Mouse (Mus musculus) embryonic facial prominence, embryonic 10.5 days (tissue): ENCODE results near the gene Txnrd1. TPM values are rescaled to one million over a fixed set of nuclear protein-coding genes. Genes with fewer than 3 reads are reported as not detected.

ENCODE experiments used
- DNase-seq: peaks from one replicate; pipeline ENCODE4 v3.0.0-alpha.2; 2017; ENCODE audit warnings: low spot score
- H3K27ac ChIP-seq: fragments of 300-500 bp; sonication (generic); replicated peaks from 2 replicates; pipeline ENCODE4 v1.5.1; 2016; ENCODE audit warnings: mild to moderate bottlenecking
- H3K27me3 ChIP-seq: fragments of 300-500 bp; sonication (generic); replicated peaks from 2 replicates; pipeline ENCODE4 v1.6.1; 2016; ENCODE audit warnings: low read depth, mild to moderate bottlenecking; ENCODE audit not compliant: poor library complexity, severe bottlenecking
- H3K36me3 ChIP-seq: fragments of 300-500 bp; sonication (generic); replicated peaks from 2 replicates; pipeline ENCODE4 v1.6.1; 2016; ENCODE audit warnings: mild to moderate bottlenecking, moderate library complexity
- H3K4me1 ChIP-seq: fragments of 300-500 bp; sonication (generic); 2 replicates; pipeline ENCODE4 v1.6.1; 2016
- H3K4me3 ChIP-seq: fragments of 300-500 bp; sonication (generic); 2 replicates; pipeline ENCODE4 v1.5.1; 2016; ENCODE audit warnings: mild to moderate bottlenecking, moderate library complexity
- H3K9me3 ChIP-seq: fragments of 300-500 bp; sonication (generic); 2 replicates; pipeline ENCODE4 v1.6.1; 2016; ENCODE audit warnings: mild to moderate bottlenecking
- WGBS: fragments of 180-500 bp; shearing (Covaris S2); methylation state at CpG from one replicate; pipeline ENCODE4 v1.1.7; 2016; 5-methylcytosine and 5-hydroxymethylcytosine counted together
- polyA plus RNA-seq: library from polyadenylated mRNA; unstranded; fragments of >200 nt; fragmentation: Nextera tagmentation; extraction: Ambion mirVana; gene quantifications from 2 replicates; pipeline ENCODE4 v1.2.1, GENCODE M21; 2016

The Txnrd1 gene
- polyA plus RNA-seq = 169 and 177 TPM in 2 replicates

- DNase-seq = no peak
- H3K27ac ChIP-seq = peak within 1 kb of the TSS; percentile 24
- 70% methylated on average over 9 of the region's 9 CpGs for WGBS
- no peaks in the 10 kb centered on the region for H3K27me3 ChIP-seq
- H3K4me1 ChIP-seq = peaks cover 15% of the 10 kb centered on the region; the same call in 1 of the 2 replicates
- no peaks in the 10 kb centered on the region for H3K36me3 ChIP-seq
- no peaks in the 10 kb centered on the region for H3K9me3 ChIP-seq
- no peak within 1 kb of the TSS for H3K4me3 ChIP-seq
Measured at GRCm38 (mm10) chr10:82833926-82834325, at the start of gene Txnrd1. Txnrd1 (plus strand) TSS chr10:82833951.

- H3K36me3 ChIP-seq = no peaks in the 10 kb centered on the region
- no peak overlapping the region for H3K4me3 ChIP-seq
- H3K4me1 ChIP-seq = no peaks in the 10 kb centered on the region
- no peaks in the 10 kb centered on the region for H3K27me3 ChIP-seq
- DNase-seq = no peak
- no peak overlapping the region for H3K27ac ChIP-seq
- peaks cover 2% of the 10 kb centered on the region; the same call in 1 of the 2 replicates for H3K9me3 ChIP-seq
Measured at GRCm38 (mm10) chr10:82789181-82789580, 44.6 kb upstream of the Txnrd1 start.

- peaks cover 2% of the 10 kb centered on the region; the same call in 1 of the 2 replicates for H3K9me3 ChIP-seq
- H3K27me3 ChIP-seq = no peaks in the 10 kb centered on the region
- WGBS = 90% methylated on average over 5 of the region's 5 CpGs
- DNase-seq = no peak
- no peak overlapping the region for H3K27ac ChIP-seq
- H3K4me1 ChIP-seq = peaks cover 8% of the 10 kb centered on the region
- no peaks in the 10 kb centered on the region for H3K36me3 ChIP-seq
- no peak overlapping the region for H3K4me3 ChIP-seq
Measured at GRCm38 (mm10) chr10:82790504-82790903, 43.2 kb upstream of the Txnrd1 start.

DNA sequence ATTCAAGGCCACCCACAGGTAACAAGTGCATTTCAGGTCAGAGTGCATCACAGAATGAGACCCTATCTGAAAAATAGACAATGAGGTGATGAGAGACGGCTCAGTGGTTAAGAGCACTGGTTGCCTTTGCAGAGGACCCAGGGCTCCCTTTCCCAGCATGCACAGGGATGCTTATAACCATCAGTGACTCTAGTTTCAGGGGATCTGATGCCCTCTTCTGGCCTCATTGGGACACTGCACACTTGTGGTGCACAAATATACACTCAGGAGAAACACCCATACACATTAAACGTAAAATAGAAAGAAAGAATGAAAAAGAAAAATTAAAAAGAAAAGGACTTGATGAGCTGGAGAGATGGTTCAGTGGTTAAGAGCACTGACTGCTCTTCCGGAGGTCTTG is 42.0 kb upstream of the Txnrd1 start:
- Histone ChIP-seq H3K9me3 (peaks cover 2% of the 10 kb centered on the region; the same call in 1 of the 2 replicates), H3K27me3 (no peaks in the 10 kb centered on the region), H3K36me3 (no peaks in the 10 kb centered on the region), H3K27ac (no peak overlapping the region), H3K4me3 (no peak overlapping the region), H3K4me1 (peaks cover 20% of the 10 kb centered on the region)
- 90% methylated on average over 3 of the region's 3 CpGs for WGBS
- DNase-seq = no peak

DNA sequence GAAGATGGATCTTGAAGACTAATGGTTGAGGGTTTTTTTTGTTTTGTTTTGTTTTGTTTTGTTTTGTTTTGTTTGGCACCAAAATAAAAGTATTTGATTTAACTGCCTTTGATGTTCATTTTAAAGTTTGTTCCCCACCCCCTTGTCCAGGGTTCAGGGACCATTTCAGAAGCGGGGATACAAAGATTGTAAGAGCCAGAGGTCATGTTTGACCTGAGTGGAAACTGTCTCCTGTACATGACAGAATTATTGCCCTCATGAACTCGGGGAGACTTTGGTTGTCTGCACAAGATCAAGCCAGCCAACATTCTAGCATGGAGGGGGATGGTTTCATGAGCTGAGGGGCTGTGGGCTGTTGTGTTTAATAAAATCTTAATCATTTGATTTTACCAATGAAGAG is 41.4 kb upstream of the Txnrd1 start:
- Histone ChIP-seq H3K4me3 (no peak overlapping the region), H3K9me3 (peaks cover 2% of the 10 kb centered on the region; the same call in 1 of the 2 replicates), H3K27me3 (no peaks in the 10 kb centered on the region), H3K36me3 (no peaks in the 10 kb centered on the region), H3K4me1 (peaks cover 25% of the 10 kb centered on the region), H3K27ac (no peak overlapping the region)
- no peak for DNase-seq
- 77% methylated on average over 2 of the region's 2 CpGs for WGBS

DNA sequence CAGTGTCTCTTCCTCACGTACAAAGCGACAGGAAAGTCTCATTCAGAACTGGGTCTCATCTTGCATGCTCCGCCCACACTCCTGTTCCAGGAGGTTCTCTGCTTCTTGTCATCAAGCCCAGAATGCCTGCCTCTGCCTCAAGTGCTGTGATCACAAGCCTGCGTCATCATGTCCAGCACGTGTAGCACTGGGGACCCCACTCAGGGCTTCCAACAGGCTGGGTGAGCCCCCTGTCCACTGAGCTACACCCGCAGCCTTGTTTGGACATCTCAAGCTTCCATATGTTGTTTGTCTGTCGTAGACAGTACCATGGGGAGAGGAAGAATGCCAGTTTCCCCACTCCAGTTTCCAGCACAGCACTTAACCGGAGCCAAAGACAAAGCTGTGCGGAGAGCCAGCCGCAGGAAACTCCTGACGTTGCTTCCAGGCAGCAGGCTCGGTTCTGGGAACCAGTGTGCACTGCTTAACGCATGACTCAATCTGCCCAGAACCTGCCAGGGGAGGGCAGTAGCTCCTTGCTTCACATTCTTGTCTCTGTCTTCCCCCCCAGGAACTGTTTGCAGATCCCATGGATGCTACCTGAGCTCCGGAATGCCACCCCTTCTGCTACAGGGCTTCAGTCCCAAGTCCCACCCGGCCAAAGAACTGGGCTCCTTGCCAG is 38.5 kb upstream of the Txnrd1 start:
- 38% methylated on average over 15 of the region's 15 CpGs for WGBS
- H3K27ac ChIP-seq = peak overlapping the region; percentile 78
- H3K4me1 ChIP-seq = peaks cover 25% of the 10 kb centered on the region
- peaks cover 2% of the 10 kb centered on the region; the same call in 1 of the 2 replicates for H3K9me3 ChIP-seq
- no peaks in the 10 kb centered on the region for H3K36me3 ChIP-seq
- peak overlapping the region; percentile 34 for H3K4me3 ChIP-seq
- H3K27me3 ChIP-seq = no peaks in the 10 kb centered on the region
- peak; percentile 36 for DNase-seq

- H3K27me3 ChIP-seq = no peaks in the 10 kb centered on the region
- no peak for DNase-seq
- H3K27ac ChIP-seq = peak overlapping the region; percentile 78
- H3K9me3 ChIP-seq = peaks cover 2% of the 10 kb centered on the region; the same call in 1 of the 2 replicates
- WGBS = 48% methylated on average over 8 of the region's 8 CpGs
- H3K4me3 ChIP-seq = peak overlapping the region; percentile 34
- H3K4me1 ChIP-seq = peaks cover 25% of the 10 kb centered on the region
- no peaks in the 10 kb centered on the region for H3K36me3 ChIP-seq
Measured at GRCm38 (mm10) chr10:82795767-82796166, 38.0 kb upstream of the Txnrd1 start.

- peaks cover 2% of the 10 kb centered on the region; the same call in 1 of the 2 replicates for H3K9me3 ChIP-seq
- H3K27ac ChIP-seq = peak overlapping the region; percentile 78
- peaks cover 25% of the 10 kb centered on the region for H3K4me1 ChIP-seq
- WGBS = 32% methylated on average over 12 of the region's 12 CpGs
- DNase-seq = peak; percentile 38
- H3K4me3 ChIP-seq = no peak overlapping the region
- H3K36me3 ChIP-seq = no peaks in the 10 kb centered on the region
- no peaks in the 10 kb centered on the region for H3K27me3 ChIP-seq
Measured at GRCm38 (mm10) chr10:82796471-82797118, 37.2 kb upstream of the Txnrd1 start.

DNA sequence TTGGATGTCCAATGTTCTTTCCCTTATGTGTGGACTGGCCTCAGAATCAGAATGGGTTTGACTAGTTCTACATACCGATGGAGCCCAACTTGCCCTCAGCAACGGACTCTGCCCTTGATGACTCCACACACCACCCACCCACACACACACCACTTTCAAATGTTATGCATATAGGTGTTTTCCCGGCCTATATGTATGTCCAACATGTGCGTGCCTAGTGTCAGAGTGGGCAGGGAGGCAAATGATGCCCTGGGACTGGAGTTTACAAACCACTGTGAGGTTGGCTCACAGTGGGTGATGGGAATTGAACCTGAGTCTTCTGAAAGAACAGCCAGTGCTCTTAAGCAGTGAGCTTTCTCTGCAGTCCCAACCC is 36.6 kb upstream of the Txnrd1 start:
- Histone ChIP-seq H3K27ac (peak overlapping the region; percentile 78), H3K27me3 (no peaks in the 10 kb centered on the region), H3K9me3 (no peaks in the 10 kb centered on the region), H3K36me3 (no peaks in the 10 kb centered on the region), H3K4me3 (no peak overlapping the region), H3K4me1 (peaks cover 25% of the 10 kb centered on the region)
- 84% methylated on average over 4 of the region's 4 CpGs for WGBS
- DNase-seq = no peak

- Histone ChIP-seq H3K27me3 (no peaks in the 10 kb centered on the region), H3K9me3 (no peaks in the 10 kb centered on the region), H3K27ac (no peak overlapping the region), H3K4me1 (peaks cover 25% of the 10 kb centered on the region), H3K36me3 (no peaks in the 10 kb centered on the region), H3K4me3 (no peak overlapping the region)
- DNase-seq = no peak
- 64% methylated on average over 11 of the region's 11 CpGs for WGBS
Measured at GRCm38 (mm10) chr10:82798312-82798933, 35.3 kb upstream of the Txnrd1 start.

- Histone ChIP-seq H3K27ac (no peak overlapping the region), H3K27me3 (no peaks in the 10 kb centered on the region), H3K4me1 (peaks cover 21% of the 10 kb centered on the region), H3K9me3 (no peaks in the 10 kb centered on the region), H3K4me3 (no peak overlapping the region), H3K36me3 (no peaks in the 10 kb centered on the region)
- 79% methylated on average over 5 of the region's 5 CpGs for WGBS
- no peak for DNase-seq
Measured at GRCm38 (mm10) chr10:82800094-82800493, 33.7 kb upstream of the Txnrd1 start.

GRCm38 (mm10) chr10:82804396-82804795 is 29.4 kb upstream of the Txnrd1 start:
- Histone ChIP-seq H3K27me3 (no peaks in the 10 kb centered on the region), H3K4me1 (peaks cover 15% of the 10 kb centered on the region), H3K9me3 (no peaks in the 10 kb centered on the region), H3K36me3 (no peaks in the 10 kb centered on the region), H3K4me3 (no peak overlapping the region), H3K27ac (no peak overlapping the region)
- no peak for DNase-seq
- WGBS = 69% methylated on average over 3 of the region's 3 CpGs

GRCm38 (mm10) chr10:82805111-82805510 is 28.6 kb upstream of the Txnrd1 start:
- H3K9me3 ChIP-seq = no peaks in the 10 kb centered on the region
- H3K27ac ChIP-seq = no peak overlapping the region
- 84% methylated on average over 6 of the region's 6 CpGs for WGBS
- peaks cover 18% of the 10 kb centered on the region for H3K4me1 ChIP-seq
- no peak overlapping the region for H3K4me3 ChIP-seq
- no peak for DNase-seq
- no peaks in the 10 kb centered on the region for H3K27me3 ChIP-seq
- no peaks in the 10 kb centered on the region for H3K36me3 ChIP-seq
